Mouse (Mus musculus) left cerebral cortex, adult 11 months (tissue): ENCODE measurements around the gene C1qa.

Experiments used
- DNase-seq: peaks from one replicate; pipeline ENCODE4 v3.0.0; 2022; ENCODE audit warnings: low spot score

Gene C1qa

GRCm38 (mm10) chr4:136904767-136905539 lies 6.3 kb upstream of the C1qa start:
- DNase-seq = no peak

- DNase-seq = no peak
Measured at GRCm38 (mm10) chr4:136899154-136899553, 551 bp upstream of the C1qa start.

GRCm38 (mm10) chr4:136898084-136898598 lies 462 bp downstream of the C1qa start:
- no peak for DNase-seq

GRCm38 (mm10) chr4:136896461-136896860 lies 2.1 kb downstream of the C1qa start:
- no peak for DNase-seq

GRCm38 (mm10) chr4:136895861-136896260 lies 2.7 kb downstream of the C1qa start:
- DNase-seq = no peak

- no peak for DNase-seq
Measured at GRCm38 (mm10) chr4:136894821-136895220, 3.8 kb downstream of the C1qa start.

- DNase-seq = no peak
Measured at GRCm38 (mm10) chr4:136893691-136894543, 4.7 kb downstream of the C1qa start.

GRCm38 (mm10) chr4:136892811-136893210 lies 5.8 kb downstream of the C1qa start, which contains the start of gene C1qc:
Gene C1qc, minus strand, starts transcription at chr4:136893065.
- no peak for DNase-seq

- no peak for DNase-seq
Measured at GRCm38 (mm10) chr4:136892371-136892770, 6.2 kb downstream of the C1qa start.

GRCm38 (mm10) chr4:136891115-136891514 lies 7.5 kb downstream of the C1qa start:
- DNase-seq = no peak

GRCm38 (mm10) chr4:136889981-136890380 lies 8.6 kb downstream of the C1qa start:
- DNase-seq = no peak

GRCm38 (mm10) chr4:136887714-136888113 lies 10.9 kb downstream of the C1qa start:
- DNase-seq = no peak

- no peak for DNase-seq
Measured at GRCm38 (mm10) chr4:136886101-136886500, 12.5 kb downstream of the C1qa start, which contains the start of gene C1qb. Gene C1qb, minus strand, starts transcription at chr4:136886187.

- DNase-seq = no peak
Measured at GRCm38 (mm10) chr4:136878601-136879000, 20.0 kb downstream of the C1qa start.

- DNase-seq = no peak
Measured at GRCm38 (mm10) chr4:136878171-136878570, 20.4 kb downstream of the C1qa start.

- DNase-seq = no peak
Measured at GRCm38 (mm10) chr4:136876971-136877370, 21.6 kb downstream of the C1qa start.

GRCm38 (mm10) chr4:136875012-136875411 lies 23.6 kb downstream of the C1qa start:
- no peak for DNase-seq

- DNase-seq = no peak
Measured at GRCm38 (mm10) chr4:136868371-136868770, 30.2 kb downstream of the C1qa start.

GRCm38 (mm10) chr4:136867690-136868345 lies 30.8 kb downstream of the C1qa start:
- no peak for DNase-seq

GRCm38 (mm10) chr4:136865531-136865930 lies 33.1 kb downstream of the C1qa start:
- DNase-seq = no peak

- no peak for DNase-seq
Measured at GRCm38 (mm10) chr4:136864751-136865470, 33.7 kb downstream of the C1qa start.

GRCm38 (mm10) chr4:136863517-136863916 lies 35.1 kb downstream of the C1qa start:
- no peak for DNase-seq
